Mouse (Mus musculus): ENCODE data around the gene Kcnn1.
A peak's percentile ranks its signal among the peaks of the same experiment; 100 is the strongest.
"Not testable (repeated sequence)": the region's sequence is repeated elsewhere in the genome, so short reads cannot be mapped to it uniquely, and the experiment has no call there.

Gene Kcnn1

DNA sequence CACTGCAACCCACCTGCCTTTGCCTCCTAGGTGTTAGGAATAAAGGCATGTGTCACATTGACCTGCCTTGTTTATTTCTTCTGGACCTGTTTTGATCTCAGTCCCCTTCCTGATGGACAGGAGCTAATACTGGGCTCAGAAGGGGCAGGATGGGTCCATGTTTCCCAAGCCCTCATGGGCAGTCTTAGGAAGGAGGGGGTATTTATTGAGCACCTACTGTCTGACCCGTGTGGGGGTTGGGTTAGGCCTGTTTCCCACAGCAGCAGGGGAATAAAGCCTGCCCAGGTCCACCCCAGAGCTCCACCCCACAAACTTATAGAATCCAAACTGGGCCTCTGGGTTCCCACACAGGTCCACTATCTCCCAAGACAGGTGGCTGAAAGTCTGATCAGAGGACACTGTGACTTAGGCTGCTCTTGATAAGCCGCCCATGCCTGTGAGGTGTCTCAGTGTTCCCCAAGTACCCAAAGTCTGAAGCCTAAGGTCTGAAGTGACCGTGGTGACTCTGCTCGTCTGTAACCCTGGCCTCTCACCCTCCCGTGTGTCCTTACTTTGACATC, 19.8 kb downstream of the Kcnn1 start:
- DNase-seq (ENCODE audit: low spot score in 2 of 2) = no peak

DNA sequence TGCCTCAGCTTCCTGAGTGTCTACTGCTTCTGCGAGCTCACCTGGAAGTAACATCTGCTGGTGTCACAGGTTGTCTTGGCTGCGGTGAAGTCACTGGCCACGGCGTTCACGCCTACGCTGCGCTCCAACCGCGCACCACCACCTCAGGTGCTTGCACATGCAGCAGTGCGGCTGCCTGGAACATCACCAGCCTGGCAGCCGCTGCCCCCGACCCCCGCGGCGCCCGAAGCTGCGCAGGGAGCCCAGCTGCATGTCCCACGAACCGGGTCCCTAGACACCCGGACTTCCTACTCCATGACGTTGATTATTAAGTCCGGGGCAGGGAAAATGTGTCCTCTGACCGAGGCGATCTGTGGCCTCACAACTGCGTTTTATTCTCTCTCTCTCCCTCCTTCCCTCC, 20.6 kb downstream of the Kcnn1 start:
- no peak for DNase-seq (ENCODE audit: low spot score in 2 of 2)

DNA sequence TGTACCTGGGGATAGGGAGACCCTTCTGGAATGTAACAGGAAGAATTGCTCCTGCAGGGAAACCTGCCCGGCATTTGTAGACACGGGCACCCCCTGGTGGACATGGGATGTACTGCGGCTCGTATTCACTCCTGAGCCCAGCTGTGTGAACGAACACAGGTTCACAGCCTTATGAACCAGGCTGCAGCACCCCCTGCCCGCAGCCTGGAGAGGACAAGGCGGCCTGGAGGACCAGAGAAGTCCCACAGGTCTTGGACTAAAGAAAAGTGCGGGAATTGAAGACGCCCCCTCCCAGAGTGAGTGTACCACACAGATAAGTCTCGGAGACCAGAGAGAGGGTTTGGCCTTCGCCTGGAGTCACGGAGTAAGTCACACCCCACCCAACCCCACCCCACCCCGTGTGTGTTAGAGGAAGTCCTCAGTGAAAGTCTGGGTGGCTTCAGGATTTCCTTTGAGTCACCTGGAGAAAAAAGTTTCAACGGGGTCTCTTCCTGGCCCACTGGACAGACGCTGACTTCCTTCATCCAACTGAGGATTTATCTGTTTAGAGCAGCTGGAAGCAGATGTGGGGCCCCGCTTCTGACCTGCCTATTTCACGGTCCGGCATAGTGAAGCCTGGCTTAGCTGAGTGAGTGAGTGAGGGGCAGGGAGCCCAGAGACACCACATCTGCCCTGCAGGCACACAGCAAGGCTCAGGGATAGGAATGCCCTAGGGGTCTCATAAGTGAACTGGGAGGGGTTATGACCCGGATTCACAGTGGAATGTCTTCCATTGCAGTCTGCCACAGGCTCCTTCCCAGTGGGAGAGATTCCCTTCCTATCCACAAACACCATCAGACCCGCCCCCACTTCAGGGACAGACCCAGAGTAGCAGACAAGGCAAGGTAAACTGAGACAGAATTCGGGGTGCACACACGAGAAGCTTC, 21.6 kb downstream of the Kcnn1 start:
- peak; percentile 79 to 87 for DNase-seq (ENCODE audit: low spot score in 2 of 2)

DNA sequence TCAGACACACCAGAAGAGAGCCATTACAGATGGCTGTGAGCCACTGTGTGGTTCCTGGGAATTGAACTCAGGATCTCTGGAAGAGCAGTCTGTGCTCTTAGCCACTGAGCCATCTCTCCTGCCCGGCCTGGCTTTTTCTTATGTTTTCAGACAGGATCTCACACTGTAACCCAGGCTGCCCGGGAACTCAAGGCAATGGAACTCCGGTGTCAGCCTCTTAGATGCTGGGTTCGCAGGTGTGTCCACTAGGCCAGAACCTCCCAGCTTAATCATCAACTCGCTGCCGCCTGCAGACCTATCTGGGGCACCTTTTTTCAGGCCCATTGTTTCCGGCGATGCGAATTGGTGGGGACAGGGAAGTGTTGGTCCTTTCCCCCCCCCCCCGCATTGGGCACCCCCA, 22.5 kb downstream of the Kcnn1 start:
- no peak for DNase-seq (ENCODE audit: low spot score in 2 of 2)

DNA sequence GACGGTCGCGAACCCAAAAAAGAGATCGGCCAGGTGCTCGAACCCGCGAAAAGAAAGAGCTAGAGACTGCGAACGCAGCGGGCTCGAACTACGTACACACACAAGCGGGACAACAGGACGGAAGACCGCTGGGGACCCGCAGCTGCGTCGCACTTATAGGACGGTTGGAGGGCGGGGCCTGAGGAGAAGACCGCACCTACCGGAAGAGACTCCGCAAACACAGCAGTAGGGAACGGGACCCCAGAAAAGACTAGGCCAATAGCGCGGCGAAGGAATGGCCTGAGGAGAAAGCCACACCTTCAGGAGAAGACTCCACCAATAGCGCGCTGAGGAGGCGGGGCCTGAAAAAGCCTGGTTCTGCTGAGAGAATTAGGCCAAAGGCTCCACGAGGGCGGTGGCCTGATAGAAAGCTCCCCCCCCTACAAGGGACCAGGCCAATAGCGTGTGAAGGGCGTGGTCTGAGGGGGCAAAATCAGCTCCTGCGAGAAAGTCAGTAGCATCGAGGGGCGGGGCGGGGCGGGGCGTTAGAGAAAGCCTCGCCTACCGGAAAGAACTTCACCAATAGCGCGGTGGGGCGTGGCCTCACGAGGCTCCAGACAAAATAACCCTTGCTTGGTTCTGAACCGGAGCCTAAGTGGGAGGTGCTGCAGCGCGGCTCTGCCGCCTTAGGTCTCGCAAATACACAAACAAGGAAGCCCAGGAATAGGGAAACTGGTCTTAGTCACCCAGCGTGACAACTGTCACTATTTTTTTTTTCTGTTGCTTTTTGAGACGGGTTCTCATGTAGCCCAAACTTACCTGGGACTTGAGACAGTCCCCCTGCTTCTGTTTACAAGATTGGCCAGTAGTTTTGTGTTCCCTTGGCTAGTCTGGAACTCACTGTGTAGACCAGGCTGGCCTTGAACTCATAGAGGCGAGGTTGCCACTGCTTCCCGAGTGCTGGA, 23.4 kb downstream of the Kcnn1 start, which contains the start of gene Arrdc2:
Arrdc2 (minus strand) TSS at position 313 of the 944 bp plus-strand sequence.
- peak; percentile 99 for DNase-seq (ENCODE audit: low spot score in 2 of 2)

DNA sequence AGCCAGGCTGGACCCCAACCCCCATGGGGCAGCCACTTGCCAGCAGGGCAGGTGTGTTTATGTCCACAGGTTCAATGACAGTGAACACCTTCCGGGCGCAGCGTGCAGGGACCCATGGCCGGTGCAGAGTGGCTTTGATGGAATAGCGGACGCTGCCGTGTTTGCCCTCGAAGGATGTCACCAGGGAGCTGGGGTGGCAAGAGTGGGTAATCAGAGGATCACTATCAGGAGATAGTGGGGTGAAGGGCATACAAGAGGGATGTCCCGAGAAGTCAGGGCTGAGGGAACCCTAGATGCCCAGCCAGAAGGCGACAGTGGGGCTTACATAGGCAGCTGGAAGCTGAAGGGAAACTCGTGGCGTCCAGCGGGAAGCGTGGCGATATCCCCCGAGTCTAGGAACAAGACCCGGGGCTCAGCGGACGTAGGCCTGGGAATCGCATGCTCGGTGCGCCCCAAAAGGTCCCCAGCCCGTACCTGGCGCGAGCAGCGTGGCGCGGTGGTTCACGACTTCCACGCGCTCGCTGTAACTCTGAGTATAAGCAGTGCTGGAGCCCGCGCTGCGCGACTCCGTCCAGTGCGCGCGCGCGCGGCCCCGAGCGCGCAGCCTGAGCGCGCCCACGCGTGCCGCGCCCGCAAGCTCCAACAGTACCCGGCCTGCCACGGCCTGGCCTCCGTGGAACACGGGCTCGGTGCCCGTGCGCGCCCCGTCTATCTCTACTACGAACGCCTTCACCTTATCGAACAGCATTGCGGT, 24.2 kb downstream of the Kcnn1 start:
- peak in 1 of 2 experiments; percentile 13 for DNase-seq (ENCODE audit: low spot score in 2 of 2)

DNA sequence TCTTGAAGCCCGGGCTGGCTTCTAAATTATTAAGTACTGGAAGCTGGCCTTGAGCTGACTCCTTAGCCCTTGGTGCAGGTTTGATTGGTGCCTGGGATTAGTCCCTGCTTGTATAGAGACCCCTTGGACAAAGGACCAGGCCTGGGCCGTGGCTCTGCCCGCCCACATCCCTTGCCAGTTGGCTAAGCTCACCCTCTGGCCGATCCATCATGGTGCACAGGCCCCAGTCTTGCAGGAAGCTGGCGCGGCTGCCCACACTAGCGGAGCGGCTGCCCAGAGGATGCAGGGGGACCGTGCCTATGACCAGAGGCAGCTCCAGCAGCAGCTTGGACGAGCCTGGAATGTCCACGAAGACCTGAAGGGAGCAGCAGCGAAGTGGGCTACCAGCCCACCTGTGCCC, 26.4 kb downstream of the Kcnn1 start:
- DNase-seq (ENCODE audit: low spot score in 2 of 2) = no peak

DNA sequence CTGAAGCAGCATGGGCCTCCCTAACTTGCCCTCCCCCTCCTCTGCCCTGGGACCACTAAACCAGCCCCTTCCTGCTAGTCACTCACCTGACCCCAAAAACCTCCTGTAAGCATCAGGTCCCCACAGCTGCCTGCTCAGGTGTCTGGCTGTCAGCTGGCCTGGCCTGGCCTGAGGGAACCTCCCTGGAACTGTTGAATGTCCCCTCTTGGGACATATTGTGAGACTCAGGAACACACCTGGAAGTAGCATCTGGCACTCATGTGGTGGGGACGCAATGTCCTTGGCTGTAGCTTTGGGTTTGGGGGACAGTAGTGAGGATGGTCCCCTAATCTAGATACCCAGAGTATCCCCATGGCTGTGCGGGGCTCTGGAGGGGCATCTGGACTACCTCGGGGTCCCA, 29.0 kb downstream of the Kcnn1 start:
- no peak for DNase-seq (ENCODE audit: low spot score in 2 of 2)

DNA sequence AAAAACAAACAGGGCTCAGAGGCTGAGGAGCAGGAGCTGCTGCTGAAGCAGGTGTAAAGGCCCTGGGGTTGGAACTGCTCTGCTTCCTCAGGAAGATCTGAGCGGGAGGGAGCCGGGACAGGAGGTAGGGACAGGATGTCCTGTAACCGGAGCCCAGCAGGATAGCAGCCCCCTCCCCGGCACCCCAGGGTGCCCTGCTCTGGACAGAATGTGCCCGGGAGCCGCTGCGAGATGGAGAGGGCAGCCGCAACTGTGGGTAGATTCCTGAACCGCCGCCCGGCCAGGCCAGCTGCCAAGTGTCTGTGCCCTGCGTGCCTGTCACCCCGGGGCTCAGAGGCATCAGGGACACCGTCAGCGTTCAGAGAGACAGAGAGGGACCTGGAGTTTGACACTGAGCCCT, 29.5 kb downstream of the Kcnn1 start:
- no peak for DNase-seq (ENCODE audit: low spot score in 2 of 2)

DNA sequence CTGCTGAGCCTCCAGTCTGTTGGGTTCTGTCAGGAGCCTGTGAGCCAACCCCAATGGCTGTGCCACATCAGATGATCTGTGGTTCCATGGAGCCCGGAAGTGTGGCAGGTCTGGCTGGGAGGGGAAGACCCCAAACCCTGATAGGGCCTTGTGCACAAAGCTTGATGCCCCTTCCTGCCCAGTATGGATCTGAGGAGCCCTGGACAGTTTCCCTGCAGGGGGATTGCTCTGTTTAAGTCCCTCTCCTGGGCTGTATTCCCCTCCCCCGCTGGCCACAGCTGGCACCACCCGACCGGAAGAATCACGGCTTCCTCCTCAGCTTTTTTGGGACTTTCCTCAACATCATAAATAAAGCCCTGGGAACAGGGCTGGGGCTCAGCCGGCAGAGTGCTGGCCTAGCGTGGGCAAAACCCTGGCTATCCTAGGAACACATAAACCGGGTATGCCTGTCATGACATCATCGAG, 30.0 kb downstream of the Kcnn1 start:
- DNase-seq (ENCODE audit: low spot score in 2 of 2) = peak in 1 of 2 experiments; percentile 35

DNA sequence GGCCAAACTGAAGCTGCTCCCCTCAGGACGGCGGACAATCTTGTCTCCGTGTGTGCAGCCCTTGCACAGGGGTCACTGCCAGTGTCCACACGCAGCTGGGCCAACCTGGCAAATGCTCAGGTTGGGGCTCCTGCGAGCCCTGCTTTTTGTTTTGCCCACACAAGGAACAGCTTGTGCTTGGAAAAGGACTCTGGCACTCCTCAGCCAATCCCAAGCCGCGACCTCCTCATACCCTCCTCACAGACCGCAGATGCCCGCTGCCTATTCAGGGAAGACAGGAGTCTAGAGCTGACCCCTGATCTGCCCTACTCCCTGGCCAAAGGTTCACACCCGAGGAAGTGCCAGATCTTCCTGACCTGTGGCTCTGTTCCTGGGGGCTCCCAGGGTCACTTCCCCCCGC, 30.7 kb downstream of the Kcnn1 start:
- no peak for DNase-seq (ENCODE audit: low spot score in 2 of 2)

DNA sequence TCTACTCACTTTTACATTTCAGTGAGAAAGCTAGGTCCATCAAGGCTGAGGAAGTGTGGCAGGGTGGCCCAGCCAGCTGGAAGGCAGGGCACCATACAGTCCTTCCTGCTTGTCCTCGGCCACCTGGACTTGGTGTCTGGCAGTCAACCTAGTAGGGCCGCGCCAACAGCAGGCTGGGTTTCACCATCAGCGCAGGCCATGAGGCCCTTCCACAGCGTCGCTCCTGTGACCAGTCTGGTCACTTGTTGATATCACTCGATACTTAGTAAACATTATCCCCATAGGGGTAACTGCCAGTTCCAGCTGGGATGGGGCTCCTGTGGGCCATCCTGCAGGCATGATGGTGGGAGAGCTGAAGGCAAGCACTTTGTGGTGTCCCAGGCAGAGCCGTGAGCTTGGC, 31.5 kb downstream of the Kcnn1 start:
- no peak for DNase-seq (ENCODE audit: low spot score in 2 of 2)

DNA sequence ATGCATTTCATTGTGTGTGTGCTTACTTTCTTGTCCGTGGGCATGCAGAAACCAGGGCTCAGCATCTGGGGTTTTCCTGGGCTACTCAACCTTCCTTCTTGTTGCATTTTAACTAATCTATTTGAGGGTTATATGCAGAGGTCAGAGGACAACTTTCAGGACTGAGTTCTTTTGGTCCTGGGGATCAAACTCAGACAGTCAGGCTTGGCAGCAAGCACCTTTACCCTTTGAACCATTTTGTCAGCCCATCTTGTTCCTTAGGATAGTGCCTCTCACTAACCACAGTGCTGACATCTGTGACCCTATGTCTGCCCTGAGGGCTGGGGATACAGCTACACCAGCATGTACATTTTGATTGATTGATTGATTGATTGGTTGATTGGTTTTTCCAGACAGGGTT, 35.3 kb downstream of the Kcnn1 start:
- no peak for DNase-seq (ENCODE audit: low spot score in 2 of 2)

DNA sequence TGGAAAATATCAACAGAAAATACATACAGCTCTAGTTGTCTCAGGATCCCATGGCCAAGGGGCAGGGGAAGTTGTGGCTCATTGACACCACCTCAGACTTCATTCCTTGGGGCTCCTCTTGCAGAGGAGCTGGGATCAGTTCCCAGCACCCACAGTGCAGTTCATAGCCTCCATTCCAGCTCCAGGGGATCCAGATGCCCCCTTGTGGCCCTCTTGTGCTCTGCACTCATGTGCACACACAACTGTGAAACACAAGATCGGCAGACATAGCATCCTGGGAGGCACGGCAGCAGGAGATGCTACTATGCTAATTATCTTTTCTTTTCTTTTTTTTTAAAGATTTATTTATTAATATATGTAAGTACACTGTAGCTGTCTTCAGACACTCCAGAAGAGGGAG, 36.0 kb downstream of the Kcnn1 start:
- DNase-seq (ENCODE audit: low spot score in 2 of 2) = no peak

DNA sequence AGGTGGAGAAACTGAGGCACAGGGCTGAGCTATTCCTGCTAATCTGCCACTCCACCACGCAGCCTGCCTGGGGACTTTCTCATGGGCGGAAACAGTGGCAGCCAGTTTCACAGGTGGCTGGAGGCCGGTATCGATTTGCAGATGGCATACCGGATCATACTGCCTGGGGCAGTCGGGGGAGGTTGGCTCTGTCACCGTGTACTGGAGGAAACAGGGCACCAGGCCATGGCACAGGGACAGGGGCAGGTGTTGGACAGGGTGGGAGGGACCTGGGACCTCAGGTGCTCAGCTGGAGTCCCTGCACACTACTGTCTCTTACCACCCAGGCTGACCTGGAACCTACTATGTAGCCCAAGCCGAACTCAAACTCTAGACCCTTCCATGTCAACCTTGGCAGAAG, 37.2 kb downstream of the Kcnn1 start:
- no peak for DNase-seq (ENCODE audit: low spot score in 2 of 2)

DNA sequence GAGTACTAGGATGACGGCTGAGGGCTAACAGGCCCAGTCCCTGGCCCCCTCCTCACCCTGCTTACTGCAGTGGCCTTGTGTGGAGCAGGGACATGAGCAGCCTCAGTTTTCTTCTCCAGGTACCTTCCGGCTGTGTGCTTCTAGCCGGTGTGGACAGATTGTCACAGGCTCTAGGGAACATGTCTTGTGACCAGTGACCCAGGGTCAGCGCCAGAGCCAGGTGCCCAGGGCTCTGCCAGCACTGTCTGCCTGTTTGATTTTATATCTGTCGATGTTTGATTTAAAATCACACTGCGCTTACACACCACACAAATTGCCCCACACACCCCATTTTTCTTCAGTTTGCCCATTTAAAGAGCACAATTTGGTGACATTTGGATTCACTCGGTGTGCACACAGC, 39.3 kb downstream of the Kcnn1 start:
- DNase-seq (ENCODE audit: low spot score in 2 of 2) = no peak

DNA sequence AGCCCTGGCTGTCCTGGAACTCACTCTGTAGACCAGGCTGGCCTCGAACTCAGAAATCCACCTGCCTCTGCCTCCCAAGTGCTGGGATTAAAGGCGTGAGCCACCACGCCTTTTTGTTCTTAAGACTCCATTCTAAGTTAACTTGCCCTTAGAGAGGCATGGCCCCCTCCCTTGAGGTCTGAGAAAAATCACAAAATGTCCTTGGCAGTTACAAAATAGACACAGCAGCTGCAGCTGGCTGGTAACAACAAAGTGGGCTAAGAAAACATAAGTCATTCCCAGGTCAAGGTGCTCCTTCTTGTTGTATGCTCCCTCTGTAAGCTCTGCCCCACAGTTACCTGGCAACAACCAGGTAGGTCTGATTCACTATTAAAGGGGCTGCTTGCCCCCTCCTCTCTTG, 40.5 kb downstream of the Kcnn1 start:
- DNase-seq (ENCODE audit: low spot score in 2 of 2) = not testable (repeated sequence)

DNA sequence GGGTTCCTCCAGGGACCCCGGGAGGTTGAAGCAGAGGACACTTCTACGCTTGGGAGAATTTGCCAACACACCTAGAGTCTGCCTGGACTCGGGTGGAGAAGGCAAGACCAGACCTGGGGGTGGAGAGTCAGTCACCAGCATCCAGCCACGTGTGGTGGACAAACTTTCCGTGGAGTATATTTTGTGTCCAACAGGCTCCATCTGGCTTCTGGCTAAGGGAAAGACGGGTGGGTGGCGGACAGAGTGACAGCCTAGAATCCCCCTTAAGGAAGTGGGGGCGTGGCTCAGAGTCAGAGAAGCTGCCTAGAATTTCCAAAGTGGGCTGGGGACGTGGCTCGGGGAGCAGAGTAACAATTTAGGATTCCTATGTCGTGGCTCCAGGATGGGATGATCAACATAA, 41.1 kb downstream of the Kcnn1 start:
- no peak for DNase-seq (ENCODE audit: low spot score in 2 of 2)

DNA sequence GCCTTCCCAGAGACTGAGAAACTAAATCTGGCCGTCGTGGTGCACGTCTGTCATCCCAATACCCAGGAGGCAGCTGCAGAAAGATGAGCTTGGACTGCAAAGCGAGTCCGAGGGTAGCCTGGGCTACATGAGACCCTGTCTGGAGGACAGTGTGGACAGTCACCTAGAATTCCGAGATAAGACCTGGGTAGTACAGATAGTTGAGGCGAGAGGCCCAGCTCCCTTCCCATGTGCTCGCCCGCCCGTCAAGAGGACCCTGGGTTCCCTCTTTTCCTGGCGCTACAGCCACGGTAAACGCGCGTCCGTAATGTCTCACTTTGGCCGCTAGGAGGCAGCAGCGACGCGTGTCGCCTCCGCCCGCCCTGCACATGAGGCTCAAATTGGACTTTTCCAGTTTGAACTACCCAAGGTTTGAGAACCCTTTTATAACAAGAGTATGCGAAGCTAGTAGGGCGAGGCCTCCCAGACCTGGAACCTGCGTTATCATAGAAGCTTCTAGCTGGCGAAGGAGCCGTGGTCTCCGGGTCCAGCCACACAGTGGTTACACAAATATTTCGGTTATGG, 41.6 kb downstream of the Kcnn1 start:
- DNase-seq (ENCODE audit: low spot score in 2 of 2) = peak in 1 of 2 experiments; percentile 61

DNA sequence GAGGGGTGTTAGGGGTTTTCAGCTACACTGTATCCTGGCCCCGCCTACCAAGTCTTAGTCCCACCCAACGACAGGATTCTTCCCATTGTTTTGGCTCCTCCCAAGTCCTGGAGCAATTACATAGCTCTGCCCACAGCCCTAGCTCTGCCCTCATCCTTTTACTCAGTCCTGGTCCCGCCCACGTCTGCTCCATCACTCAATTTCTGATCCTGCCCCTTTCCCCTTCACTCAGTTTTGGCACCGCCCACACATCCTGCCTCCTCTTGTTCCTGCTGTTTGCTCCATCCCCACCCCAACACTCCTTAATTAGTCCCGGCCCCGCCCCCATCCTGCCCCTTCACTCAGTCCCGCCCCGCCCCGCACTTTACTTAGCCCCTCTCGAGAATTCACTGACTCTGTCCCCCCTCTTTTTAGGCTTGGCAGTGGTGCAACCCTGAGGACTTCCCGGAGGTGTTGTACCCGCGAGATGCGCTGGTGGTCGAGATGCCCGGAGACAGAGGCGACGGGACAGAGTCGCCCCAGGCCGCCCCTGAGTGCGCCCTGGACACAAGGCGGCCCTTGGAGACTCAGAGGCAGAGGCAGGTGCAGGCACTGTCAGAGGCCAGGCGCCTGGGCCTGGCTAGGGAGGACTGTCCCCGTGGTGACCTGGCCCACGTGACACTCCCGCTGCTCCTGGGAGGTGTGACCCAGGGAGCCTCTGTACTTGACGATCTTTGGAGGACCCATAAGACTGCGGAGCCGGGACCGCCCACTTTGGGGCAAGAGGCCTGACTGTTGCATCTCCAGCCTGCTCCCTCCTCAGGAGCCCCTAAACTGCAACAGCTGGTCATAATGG, 42.7 kb downstream of the Kcnn1 start:
- DNase-seq (ENCODE audit: low spot score in 2 of 2) = no peak
